8 mouse cellular contexts compared by ENCODE assay signal in genomic region chrX:73228606-73229214, GRCm38 (mm10). TPM values are rescaled to one million over a fixed set of nuclear protein-coding genes. Genes with fewer than 3 reads are reported as not detected.
DNase-seq lines count a peak whose midpoint lies in the region; ATAC-seq and TF ChIP-seq lines count a peak whose summit lies in the region.

No protein-coding gene starts in this region.

- TF ChIP-seq RAD21 in CH12.LX (IDR thresholded peaks at IDR 0.05; ENCODE audit: low read depth, low read length): no peak; the same call in 1 of the 2 replicates

- no peak for DNase-seq in CH12.LX (ENCODE audit: extremely low read depth)
- DNase-seq in c-Kit-positive CD71-positive TER-119-negative erythroid progenitor cells, embryonic 14.5 days (ENCODE audit: low read depth): peak; percentile 10
- peak; percentile 32 for DNase-seq in heart, postnatal 25 days (ENCODE audit: low spot score)
- peak; percentile 38 for DNase-seq in layer of hippocampus, adult 9-11 months
- DNase-seq in lung, postnatal 36 days: peak; percentile 58
- DNase-seq in retina, adult 2 months (ENCODE audit: low read depth, low spot score): peak; percentile 38
- peak; percentile 76 for DNase-seq in thymus, postnatal 25 days

- intact Hi-C loops in heart, postnatal 25 days (cut with DNase I): no loop called here

- no peaks in the 10 kb centered on the region for H3K36me3 ChIP-seq in CH12.LX (replicated peaks in 1 of 2; ENCODE audit: control insufficient read depth in 1 of 2, insufficient read depth in 1 of 2, low read length in 1 of 2)
- H3K36me3 ChIP-seq in forebrain, embryonic 15.5 days: no peaks in the 10 kb centered on the region

- dilution Hi-C loops in CH12.LX (cut with MboI; ENCODE audit: extremely low pct_ligation_motif_present, extremely low pct_unique_long_range_greater_than_20kb, low sequenced_read_pairs): no loop called here

- no peaks in the 10 kb centered on the region for H3K79me2 ChIP-seq in CH12.LX (replicated peaks; ENCODE audit: control insufficient read depth, extremely low read depth, insufficient read depth, poor library complexity, severe bottlenecking)

- no peak for TF ChIP-seq POLR2A in CH12.LX (IDR thresholded peaks at IDR 0.05; ENCODE audit: low read depth, low read length)

- H3K9ac ChIP-seq in CH12.LX (ENCODE audit: insufficient read depth, low read depth): peak overlapping the region; percentile 68
- H3K9ac ChIP-seq in forebrain, embryonic 15.5 days (replicated peaks): peak overlapping the region; percentile 75

- no peaks in the 10 kb centered on the region for H3K27me3 ChIP-seq in CH12.LX (replicated peaks)
- H3K27me3 ChIP-seq in forebrain, embryonic 15.5 days: no peaks in the 10 kb centered on the region

- peak overlapping the region; percentile 91 for H3K27ac ChIP-seq in CH12.LX (ENCODE audit: insufficient read depth, low read depth)
- peak overlapping the region; percentile 97 for H3K27ac ChIP-seq in forebrain, embryonic 15.5 days (replicated peaks)

- no peak for TF ChIP-seq EP300 in CH12.LX (IDR thresholded peaks at IDR 0.05; ENCODE audit: low read length)

- peak in 1 of 2 experiments; percentile 30; a peak in 2 of 4 replicates for TF ChIP-seq CTCF in CH12.LX (conservative IDR thresholded peaks at IDR 0.05 in 1 of 2, IDR thresholded peaks at IDR 0.05 in 1 of 2; ENCODE audit: low read depth in 2 of 2, low read length in 2 of 2)

- 29% methylated on average over 50 of the region's 51 CpGs for WGBS in forebrain, embryonic 15.5 days

- H3K4me3 ChIP-seq in CH12.LX (replicated peaks in 1 of 3; ENCODE audit: low read depth in 2 of 3, low read length in 2 of 3, poor library complexity in 1 of 3): peak overlapping the region; percentile 48 to 87 (median 70)
- H3K4me3 ChIP-seq in forebrain, embryonic 15.5 days: peak overlapping the region; percentile 67

- ATAC-seq in forebrain, embryonic 15.5 days (replicated peaks): peak; percentile 66

- H3K4me1 ChIP-seq in CH12.LX (ENCODE audit: control insufficient read depth in 1 of 2, insufficient read depth in 2 of 2): no peaks in the 10 kb centered on the region
- H3K4me1 ChIP-seq in forebrain, embryonic 15.5 days: no peaks in the 10 kb centered on the region

- H3K9me3 ChIP-seq in CH12.LX (replicated peaks; ENCODE audit: low read length): no peaks in the 10 kb centered on the region
- no peaks in the 10 kb centered on the region for H3K9me3 ChIP-seq in forebrain, embryonic 15.5 days

- H3K4me2 ChIP-seq in CH12.LX (ENCODE audit: insufficient read depth, low read depth, poor library complexity, severe bottlenecking): peak overlapping the region; percentile 87
- H3K4me2 ChIP-seq in forebrain, embryonic 15.5 days (replicated peaks): peak overlapping the region; percentile 65

- in situ Hi-C loops in CH12.LX (cut with MboI; ENCODE audit: low pct_ligation_motif_present, low pct_unique_long_range_greater_than_20kb, low sequenced_read_pairs): loop anchor here (25.0 kb wide), 1 partner anchor 184 kb away; the partner anchor contains the start of gene Zfp92

TF ChIP-seq in CH12.LX, 34 proteins besides CTCF, POLR2A, EP300 and RAD21:
- TF ChIP-seq E2F4 (IDR thresholded peaks at IDR 0.05; ENCODE audit: insufficient replicate concordance, low read depth, low read length) (no peak), MAFK (IDR thresholded peaks at IDR 0.05; ENCODE audit: insufficient replicate concordance, low read length) (no peak), KAT2A (IDR thresholded peaks at IDR 0.05; ENCODE audit: insufficient replicate concordance, low read length) (no peak), MXI1 (IDR thresholded peaks at IDR 0.05; ENCODE audit: low read depth, low read length) (peak; percentile 51; the same call in 1 of the 2 replicates), GABPA (IDR thresholded peaks at IDR 0.05; ENCODE audit: insufficient replicate concordance, low read depth, low read length) (no peak), BHLHE40 (IDR thresholded peaks at IDR 0.05; ENCODE audit: low read depth, low read length) (peak; percentile 75), MYC (IDR thresholded peaks at IDR 0.05; ENCODE audit: low read depth, low read length) (0 out of 2 replicates have a peak, but pooled peaks have one; percentile 11)

RNA-seq across cellular contexts. Expression of gene F8a, which starts 0.6 kb away (rescaled TPM):
- total RNA-seq in CH12.LX (2012; rRNA removed) (3.5 and 4.9 TPM in 2 replicates), CH12.LX (2014; rRNA removed) (3.5 and 4.9 TPM in 2 replicates)
- polyA plus RNA-seq in CH12.LX (2012; ENCODE audit: insufficient read length, low read depth): 3.7 and 5.0 TPM in 2 replicates
- 25.6 and 28.0 TPM in 2 replicates for polyA plus RNA-seq in forebrain, embryonic 15.5 days (2015; fragmentation: Nextera tagmentation; extraction: Ambion mirVana)
- total RNA-seq in heart, postnatal 25 days (2021): 1 to 10 TPM; 6.9 to 7.5 TPM

RNA-seq across cellular contexts. Expression of gene Xlr4c, which starts 14.2 kb away (rescaled TPM):
- 35.6 and 38.0 TPM in 2 replicates for total RNA-seq in CH12.LX (2012; rRNA removed)
- total RNA-seq in CH12.LX (2014; rRNA removed): 75.0 and 97.6 TPM in 2 replicates
- 61.1 and 67.8 TPM in 2 replicates for polyA plus RNA-seq in CH12.LX (2012; ENCODE audit: insufficient read length, low read depth)
- polyA plus RNA-seq in forebrain, embryonic 15.5 days (2015; fragmentation: Nextera tagmentation; extraction: Ambion mirVana): 0.14 TPM in 1 of 2 replicates, not detected in the other
- not detected for total RNA-seq in heart, postnatal 25 days (2021)

RNA-seq across cellular contexts. Expression of gene Xlr4b, which starts 14.6 kb away (rescaled TPM):
- 29.5 and 36.0 TPM in 2 replicates for total RNA-seq in CH12.LX (2012; rRNA removed)
- 107 and 126 TPM in 2 replicates for total RNA-seq in CH12.LX (2014; rRNA removed)
- polyA plus RNA-seq in CH12.LX (2012; ENCODE audit: insufficient read length, low read depth): 65.7 and 68.6 TPM in 2 replicates
- 0.34 and 0.50 TPM in 2 replicates for polyA plus RNA-seq in forebrain, embryonic 15.5 days (2015; fragmentation: Nextera tagmentation; extraction: Ambion mirVana)
- under 1 TPM; 0.60 to 0.67 TPM for total RNA-seq in heart, postnatal 25 days (2021)

RNA-seq across cellular contexts. Expression of gene Xlr3c, which starts 36.5 kb away (rescaled TPM):
- total RNA-seq in CH12.LX (2012; rRNA removed): 12.7 and 12.9 TPM in 2 replicates
- total RNA-seq in CH12.LX (2014; rRNA removed): 4.5 and 6.0 TPM in 2 replicates
- 2.3 and 3.9 TPM in 2 replicates for polyA plus RNA-seq in CH12.LX (2012; ENCODE audit: insufficient read length, low read depth)
- polyA plus RNA-seq in forebrain, embryonic 15.5 days (2015; fragmentation: Nextera tagmentation; extraction: Ambion mirVana): not detected in 2 replicates
- not detected for total RNA-seq in heart, postnatal 25 days (2021)

RNA-seq across cellular contexts. Expression of gene Xlr3b, which starts 36.7 kb away (rescaled TPM):
- 3.1 and 3.4 TPM in 2 replicates for total RNA-seq in CH12.LX (2012; rRNA removed)
- total RNA-seq in CH12.LX (2014; rRNA removed): 2.3 and 3.7 TPM in 2 replicates
- 1.4 and 1.8 TPM in 2 replicates for polyA plus RNA-seq in CH12.LX (2012; ENCODE audit: insufficient read length, low read depth)
- 12.6 and 16.1 TPM in 2 replicates for polyA plus RNA-seq in forebrain, embryonic 15.5 days (2015; fragmentation: Nextera tagmentation; extraction: Ambion mirVana)
- 1 to 10 TPM in 1 of 2 experiments, under 1 TPM in 1; 0.60 to 1.3 TPM for total RNA-seq in heart, postnatal 25 days (2021)

Comparison
In these comparisons a context has a peak if more than half of its experiments do, and no peak if none do; other contexts are left out.
1. RNA of gene Xlr4c, which starts 14.2 kb away (total RNA-seq): 35.6 to 97.6 TPM in CH12.LX; not detected in heart, postnatal 25 days; every median in the first group is over 10 times any median in the second.
2. RNA of gene Xlr4b, which starts 14.6 kb away (total RNA-seq): 29.5 to 126 TPM in CH12.LX; 0.60 to 0.67 TPM in heart, postnatal 25 days; every median in the first group is over 10 times any median in the second.